Mouse (Mus musculus) ES-E14 (cell line): ENCODE data around the gene Zfp273.

Source experiments
- CHD2 ChIP-seq: IDR thresholded peaks from 2 replicates; pipeline ENCODE4 v1.6.1; 2014; ENCODE audit warnings: mild to moderate bottlenecking, low read depth, low read length, inconsistent platforms
- HCFC1 ChIP-seq: IDR thresholded peaks from 2 replicates; pipeline ENCODE4 v1.6.1; 2012; ENCODE audit warnings: low read length, inconsistent platforms, borderline replicate concordance; ENCODE audit not compliant: insufficient read depth
- MAFK ChIP-seq: IDR thresholded peaks from 2 replicates; pipeline ENCODE4 v1.6.1; 2014; ENCODE audit warnings: mild to moderate bottlenecking, low read depth, low read length, inconsistent platforms; ENCODE audit not compliant: insufficient read depth
- ZNF384 ChIP-seq: IDR thresholded peaks from 2 replicates; pipeline ENCODE4 v1.6.1; 2012; ENCODE audit warnings: low read depth, low read length, inconsistent platforms

DNA sequence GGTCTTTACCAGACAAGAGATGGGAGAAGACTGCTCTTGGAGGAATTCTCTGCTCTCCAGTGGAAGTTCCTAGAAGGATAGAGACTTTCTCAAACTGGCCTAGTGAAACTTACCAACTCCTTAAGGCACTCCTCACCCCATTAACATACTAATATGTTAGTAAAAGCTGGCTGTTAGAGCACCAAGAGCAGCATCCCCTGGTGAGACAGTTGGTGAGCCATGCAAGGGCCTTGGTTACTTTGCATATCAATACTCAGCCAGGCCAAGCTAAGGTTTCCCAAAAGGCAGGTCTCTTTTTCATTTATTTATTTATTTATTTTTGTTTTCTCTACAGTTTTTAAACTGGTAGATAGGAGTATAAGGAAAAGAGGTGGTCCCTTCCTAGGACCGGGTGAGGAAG lies 43.8 kb downstream of the Zfp273 start:
- no peak for TF ChIP-seq MAFK
- no peak for TF ChIP-seq HCFC1
- no peak for TF ChIP-seq ZNF384
- no peak for TF ChIP-seq CHD2
